Mouse (Mus musculus): ENCODE measurements around the gene Armc2. TPM values are rescaled to one million over a fixed set of nuclear protein-coding genes. Genes with fewer than 3 reads are reported as not detected.
A peak's percentile ranks its signal among the peaks of the same experiment; 100 is the strongest.

The Armc2 gene
- total and polyA plus RNA-seq, 2 experiments from 2014 or later = 6.3 to 13.6 TPM

DNA sequence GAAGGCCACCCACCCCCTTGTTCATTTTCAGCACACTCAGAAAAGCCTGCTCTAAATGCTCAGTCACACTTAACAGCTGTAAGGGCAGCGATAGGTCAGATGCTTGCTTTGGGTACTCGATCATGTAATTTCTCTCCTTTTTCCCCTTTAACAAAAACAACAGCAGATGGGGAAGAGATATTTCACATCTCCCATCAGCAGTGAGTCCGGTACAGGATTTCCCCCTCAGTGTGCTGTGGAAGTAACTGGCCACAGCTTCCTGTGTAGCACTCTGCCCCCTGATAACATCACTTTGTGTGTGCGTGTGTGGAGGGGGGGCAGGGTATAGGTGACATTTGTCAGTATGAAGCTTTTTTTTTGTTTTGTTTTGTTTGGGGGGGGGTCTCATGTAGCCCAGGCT is 81.1 kb downstream of the Armc2 start:
- no peak overlapping the region for H3K4me2 ChIP-seq (ENCODE audit: low read depth, low read length, poor library complexity, severe bottlenecking)
- no peaks in the 10 kb centered on the region for H3K9me3 ChIP-seq (ENCODE audit: low read length)
- no peak overlapping the region for H3K9ac ChIP-seq (replicated peaks; ENCODE audit: low read length, poor library complexity, severe bottlenecking)
- H3K36me3 ChIP-seq (ENCODE audit: insufficient read depth, low read length) = peaks cover 5% of the 10 kb centered on the region; the same call in 1 of the 2 replicates
- H3K4me1 ChIP-seq (ENCODE audit: insufficient read depth, low read length) = peaks cover 2% of the 10 kb centered on the region; the same call in 1 of the 2 replicates
- DNase-seq (ENCODE audit: low spot score) (peak; percentile 12), ATAC-seq (ENCODE audit: low FRiP score) (no peak)
- TF ChIP-seq CTCF (IDR thresholded peaks at IDR 0.05) = no peak
- no peak overlapping the region for H3K4me3 ChIP-seq (ENCODE audit: low read depth, low read length)
- H3K27ac ChIP-seq (ENCODE audit: low read depth, low read length) = no peak overlapping the region
- 63% methylated on average over 4 of the region's 4 CpGs for WGBS
- H3K27me3 ChIP-seq (ENCODE audit: insufficient read depth, low read length) = no peaks in the 10 kb centered on the region

DNA sequence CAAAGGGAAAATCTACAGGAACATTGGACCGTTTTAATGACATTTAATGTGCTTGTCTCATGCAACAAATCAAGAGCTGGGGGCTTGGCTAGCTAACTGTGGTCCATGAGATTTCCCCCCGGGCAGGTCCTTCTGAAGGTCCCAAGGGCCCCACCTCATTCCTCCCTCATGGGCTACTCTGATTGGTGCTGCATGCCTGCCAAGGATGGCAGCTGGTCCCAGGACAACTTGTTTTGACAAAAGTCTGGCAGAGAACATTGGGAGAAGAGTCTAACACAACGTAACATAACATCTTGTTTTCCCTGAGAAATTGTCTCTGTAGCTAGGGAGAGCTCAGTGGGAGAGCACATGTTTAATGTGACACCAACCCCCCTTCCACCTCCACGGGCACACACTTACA is 82.1 kb downstream of the Armc2 start:
- no peak for TF ChIP-seq CTCF (IDR thresholded peaks at IDR 0.05)
- Histone ChIP-seq H3K27ac (ENCODE audit: low read depth, low read length) (no peak overlapping the region), H3K9me3 (ENCODE audit: low read length) (no peaks in the 10 kb centered on the region), H3K9ac (replicated peaks; ENCODE audit: low read length, poor library complexity, severe bottlenecking) (no peak overlapping the region), H3K4me3 (ENCODE audit: low read depth, low read length) (no peak overlapping the region), H3K4me1 (ENCODE audit: insufficient read depth, low read length) (peaks cover 3% of the 10 kb centered on the region; the same call in 1 of the 2 replicates), H3K27me3 (ENCODE audit: insufficient read depth, low read length) (no peaks in the 10 kb centered on the region), H3K36me3 (ENCODE audit: insufficient read depth, low read length) (peaks cover 5% of the 10 kb centered on the region; the same call in 1 of the 2 replicates), H3K4me2 (ENCODE audit: low read depth, low read length, poor library complexity, severe bottlenecking) (no peak overlapping the region)
- DNase-seq (ENCODE audit: low spot score) (peak; percentile 68), ATAC-seq (ENCODE audit: low FRiP score) (no peak)
- 76% methylated on average over 4 of the region's 4 CpGs for WGBS

DNA sequence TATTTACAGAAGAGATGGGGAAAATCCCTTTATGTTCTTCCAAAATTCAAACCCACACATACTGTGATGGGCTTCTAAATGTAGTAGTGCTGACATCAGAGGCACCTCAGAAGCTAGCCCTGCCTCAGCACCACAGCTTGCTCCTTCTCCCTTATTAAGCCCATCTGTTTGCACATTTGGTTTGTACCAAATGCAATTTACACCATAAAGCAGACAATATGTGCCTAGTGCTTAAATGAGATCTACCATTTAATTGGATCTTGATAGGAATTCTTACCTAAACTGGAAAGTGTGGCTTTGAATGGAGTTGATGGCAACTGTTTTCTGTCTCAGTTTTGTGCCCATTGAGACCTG is 82.8 kb downstream of the Armc2 start:
- peaks cover 5% of the 10 kb centered on the region; the same call in 1 of the 2 replicates for H3K36me3 ChIP-seq (ENCODE audit: insufficient read depth, low read length)
- peaks cover 3% of the 10 kb centered on the region; the same call in 1 of the 2 replicates for H3K4me1 ChIP-seq (ENCODE audit: insufficient read depth, low read length)
- DNase-seq (ENCODE audit: low spot score) (no peak), ATAC-seq (ENCODE audit: low FRiP score) (no peak)
- H3K27me3 ChIP-seq (ENCODE audit: insufficient read depth, low read length) = no peaks in the 10 kb centered on the region
- no peak for TF ChIP-seq CTCF (IDR thresholded peaks at IDR 0.05)
- no peak overlapping the region for H3K9ac ChIP-seq (replicated peaks; ENCODE audit: low read length, poor library complexity, severe bottlenecking)
- no peak overlapping the region for H3K4me3 ChIP-seq (ENCODE audit: low read depth, low read length)
- peak overlapping the region; percentile 71 for H3K27ac ChIP-seq (ENCODE audit: low read depth, low read length)
- no peaks in the 10 kb centered on the region for H3K9me3 ChIP-seq (ENCODE audit: low read length)
- H3K4me2 ChIP-seq (ENCODE audit: low read depth, low read length, poor library complexity, severe bottlenecking) = no peak overlapping the region

DNA sequence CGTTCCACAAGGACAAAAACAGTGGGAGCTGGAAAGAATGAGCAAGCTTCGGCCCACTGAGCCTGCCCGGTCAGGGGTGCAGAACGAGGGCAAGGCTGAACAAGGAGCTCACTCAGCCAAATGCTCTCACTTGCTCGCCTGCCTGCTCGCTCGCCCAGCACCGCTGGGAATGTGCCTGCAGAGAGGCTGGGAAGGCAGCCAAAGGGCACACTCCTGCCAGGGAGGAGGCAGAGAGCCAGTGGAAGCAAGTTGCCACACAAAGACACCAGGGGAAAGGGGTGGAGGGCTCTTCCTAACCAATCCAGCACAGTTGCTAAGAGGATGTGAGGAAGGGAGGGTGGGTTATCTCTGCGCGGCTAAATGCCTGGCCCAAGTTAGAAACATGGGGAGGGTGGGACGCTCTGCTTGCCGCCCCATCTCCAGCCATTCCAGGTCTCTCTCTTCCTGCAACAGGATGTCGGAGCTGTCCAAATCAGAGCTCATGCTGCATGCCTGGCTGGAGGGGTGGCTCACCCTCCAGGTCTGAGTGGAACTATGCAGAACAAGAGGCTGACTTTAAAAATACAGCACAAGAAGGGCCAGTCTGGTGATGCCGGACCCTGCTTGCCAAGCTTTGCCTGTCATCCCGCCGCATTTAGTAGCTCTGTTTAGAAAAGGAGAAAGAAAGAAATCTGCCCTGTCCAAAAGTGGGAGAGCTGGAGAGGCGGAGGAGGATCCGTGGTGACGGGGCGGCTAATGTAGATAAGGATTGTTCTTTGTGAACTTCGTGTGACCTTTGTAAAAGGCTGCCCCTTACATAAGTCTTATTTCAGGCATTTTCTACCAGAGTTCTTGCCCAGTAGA is 83.4 kb downstream of the Armc2 start:
- Histone ChIP-seq H3K27me3 (ENCODE audit: insufficient read depth, low read length) (no peaks in the 10 kb centered on the region), H3K4me1 (ENCODE audit: insufficient read depth, low read length) (peaks cover 3% of the 10 kb centered on the region; the same call in 1 of the 2 replicates), H3K27ac (ENCODE audit: low read depth, low read length) (peak overlapping the region; percentile 71), H3K36me3 (ENCODE audit: insufficient read depth, low read length) (peaks cover 5% of the 10 kb centered on the region; the same call in 1 of the 2 replicates), H3K4me2 (ENCODE audit: low read depth, low read length, poor library complexity, severe bottlenecking) (peak overlapping the region; percentile 40), H3K9me3 (ENCODE audit: low read length) (no peaks in the 10 kb centered on the region), H3K9ac (replicated peaks; ENCODE audit: low read length, poor library complexity, severe bottlenecking) (no peak overlapping the region; the same call in 1 of the 2 replicates), H3K4me3 (ENCODE audit: low read depth, low read length) (peak overlapping the region; percentile 11; the same call in 1 of the 2 replicates)
- ATAC-seq (ENCODE audit: low FRiP score) = peak; percentile 86
- peak; percentile 92 for DNase-seq (ENCODE audit: low spot score)
- 17% methylated on average over 21 of the region's 21 CpGs for WGBS
- TF ChIP-seq CTCF (IDR thresholded peaks at IDR 0.05) = no peak

DNA sequence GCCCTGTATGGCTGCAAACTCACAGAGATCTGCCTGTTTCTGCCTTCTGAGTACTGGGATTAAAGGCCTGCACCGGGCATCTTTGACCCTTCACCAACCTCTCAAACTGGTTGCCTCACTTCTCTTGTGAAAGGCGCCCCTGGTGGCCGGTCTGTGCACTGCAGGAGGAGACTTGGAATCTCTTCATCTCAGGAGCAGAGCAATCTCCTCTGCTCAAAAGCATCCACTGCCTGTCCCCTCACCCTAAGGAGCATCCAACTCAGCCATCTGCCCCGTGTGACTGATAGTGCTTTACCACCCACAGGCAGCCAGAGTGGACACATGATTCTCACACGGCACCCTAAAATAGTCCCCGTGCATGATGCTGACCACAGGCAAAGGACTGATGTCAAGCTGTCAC is 84.7 kb downstream of the Armc2 start:
- no peaks in the 10 kb centered on the region for H3K27me3 ChIP-seq (ENCODE audit: insufficient read depth, low read length)
- peaks cover 3% of the 10 kb centered on the region; the same call in 1 of the 2 replicates for H3K4me1 ChIP-seq (ENCODE audit: insufficient read depth, low read length)
- WGBS = 65% methylated on average over 6 of the region's 6 CpGs
- no peaks in the 10 kb centered on the region for H3K36me3 ChIP-seq (ENCODE audit: insufficient read depth, low read length)
- no peak overlapping the region for H3K4me2 ChIP-seq (ENCODE audit: low read depth, low read length, poor library complexity, severe bottlenecking)
- H3K9me3 ChIP-seq (ENCODE audit: low read length) = no peaks in the 10 kb centered on the region
- ATAC-seq (ENCODE audit: low FRiP score) = no peak
- no peak overlapping the region for H3K9ac ChIP-seq (replicated peaks; ENCODE audit: low read length, poor library complexity, severe bottlenecking)
- H3K4me3 ChIP-seq (ENCODE audit: low read depth, low read length) = no peak overlapping the region
- peak; percentile 69 for TF ChIP-seq CTCF (IDR thresholded peaks at IDR 0.05)
- DNase-seq (ENCODE audit: low spot score) = peak; percentile 19
- no peak overlapping the region for H3K27ac ChIP-seq (ENCODE audit: low read depth, low read length)

DNA sequence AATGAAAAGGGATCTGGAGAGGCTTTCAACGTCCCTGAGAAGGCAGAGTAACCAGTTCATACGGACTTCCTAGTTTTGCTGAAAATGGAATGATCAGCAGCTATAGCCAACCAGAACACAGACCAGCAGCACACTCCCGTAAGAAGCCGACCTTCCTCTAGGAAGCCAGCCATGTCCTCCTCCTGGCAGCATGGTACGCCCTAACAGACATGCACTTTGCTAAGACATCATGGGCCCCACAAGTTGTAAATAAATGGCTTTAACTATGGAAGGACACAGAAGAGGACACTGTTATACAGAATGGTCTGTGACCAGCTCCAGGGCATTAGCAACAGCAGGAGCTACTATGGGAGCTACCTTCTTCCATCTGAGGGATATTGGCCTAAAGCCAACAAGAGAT is 85.3 kb downstream of the Armc2 start:
- 89% methylated on average over 5 of the region's 5 CpGs for WGBS
- Histone ChIP-seq H3K4me1 (ENCODE audit: insufficient read depth, low read length) (peaks cover 3% of the 10 kb centered on the region; the same call in 1 of the 2 replicates), H3K36me3 (ENCODE audit: insufficient read depth, low read length) (no peaks in the 10 kb centered on the region), H3K9ac (replicated peaks; ENCODE audit: low read length, poor library complexity, severe bottlenecking) (no peak overlapping the region), H3K9me3 (ENCODE audit: low read length) (no peaks in the 10 kb centered on the region), H3K4me3 (ENCODE audit: low read depth, low read length) (no peak overlapping the region), H3K27ac (ENCODE audit: low read depth, low read length) (no peak overlapping the region), H3K27me3 (ENCODE audit: insufficient read depth, low read length) (no peaks in the 10 kb centered on the region), H3K4me2 (ENCODE audit: low read depth, low read length, poor library complexity, severe bottlenecking) (no peak overlapping the region)
- ATAC-seq (ENCODE audit: low FRiP score) (no peak), DNase-seq (ENCODE audit: low spot score) (no peak)
- no peak for TF ChIP-seq CTCF (IDR thresholded peaks at IDR 0.05)
